Mouse (Mus musculus) kidney, postnatal 0 days (tissue): ENCODE results near the gene Prr29. TPM values are rescaled to one million over a fixed set of nuclear protein-coding genes. Genes with fewer than 3 reads are reported as not detected.

Source experiments
- ATAC-seq: fragments of 200-750 bp; cut with Nextera tagmentation; replicated peaks from 2 replicates; pipeline ENCODE4 v1.8.0; 2017; ENCODE audit warnings: low read depth, moderate number of reproducible peaks, moderate TSS enrichment, moderate library complexity; ENCODE audit not compliant: low FRiP score
- DNase-seq: peaks from one replicate; pipeline ENCODE4 v3.0.0-alpha.2; 2016; ENCODE audit warnings: low spot score
- H3K27ac ChIP-seq: fragments of 300-500 bp; sonication (generic); 2 replicates; pipeline ENCODE4 v1.5.1; 2014; ENCODE audit warnings: mild to moderate bottlenecking
- H3K27me3 ChIP-seq: fragments of 300-500 bp; sonication (generic); 2 replicates; pipeline ENCODE4 v1.6.1; 2014; ENCODE audit warnings: low read length, mixed read lengths; ENCODE audit not compliant: insufficient read depth
- H3K36me3 ChIP-seq: fragments of 300-500 bp; sonication (generic); 2 replicates; pipeline ENCODE4 v1.6.1; 2014; ENCODE audit warnings: low read length, mixed read lengths; ENCODE audit not compliant: insufficient read depth
- H3K4me1 ChIP-seq: fragments of 300-500 bp; sonication (generic); replicated peaks from 2 replicates; pipeline ENCODE4 v1.6.1; 2014; ENCODE audit warnings: antibody characterized with exemption, low read length, mixed read lengths; ENCODE audit not compliant: insufficient read depth
- H3K4me2 ChIP-seq: fragments of 300-500 bp; sonication (generic); 2 replicates; pipeline ENCODE4 v1.6.1; 2014; ENCODE audit warnings: mild to moderate bottlenecking, low read length, moderate library complexity, mixed read lengths
- H3K4me3 ChIP-seq: fragments of 300-500 bp; sonication (generic); replicated peaks from 2 replicates; pipeline ENCODE4 v1.5.1; 2014; ENCODE audit warnings: low read depth, low read length
- H3K9ac ChIP-seq: fragments of 300-500 bp; sonication (generic); 2 replicates; pipeline ENCODE4 v1.6.1; 2014; ENCODE audit warnings: low read depth, low read length
- H3K9me3 ChIP-seq: fragments of 300-500 bp; sonication (generic); replicated peaks from 2 replicates; pipeline ENCODE4 v1.6.1; 2016; ENCODE audit warnings: low read length, inconsistent platforms, mixed read lengths
- CTCF ChIP-seq: IDR thresholded peaks from 2 replicates; pipeline ENCODE4 v1.5.1; 2016; ENCODE audit warnings: antibody characterized with exemption, low read depth, mild to moderate bottlenecking, moderate library complexity
- WGBS: fragments of 180-500 bp; shearing (Covaris S2); extraction: QIAGEN DNeasy Blood & Tissue Kit; methylation state at CpG from one replicate; pipeline ENCODE4 v1.1.7; 2014; 5-methylcytosine and 5-hydroxymethylcytosine counted together
- polyA plus RNA-seq: library from polyadenylated mRNA; unstranded; fragments of >200 nt; fragmentation: Nextera tagmentation; extraction: Ambion mirVana; gene quantifications from 2 replicates; pipeline ENCODE4 v1.2.1, GENCODE M21; 2015

The Prr29 gene
- polyA plus RNA-seq, 1 experiment from 2014 or later = 0.24 TPM

- Histone ChIP-seq H3K4me1 (no peaks in the 10 kb centered on the region), H3K9me3 (no peaks in the 10 kb centered on the region), H3K27ac (peak overlapping the region; percentile 83), H3K27me3 (no peaks in the 10 kb centered on the region), H3K36me3 (no peaks in the 10 kb centered on the region), H3K4me3 (no peak overlapping the region), H3K4me2 (no peak overlapping the region), H3K9ac (no peak overlapping the region)
- no peak for TF ChIP-seq CTCF
- WGBS = 71% methylated on average over 6 of the region's 6 CpGs
- no peak for ATAC-seq
- no peak for DNase-seq
These were observed 17.9 kb downstream of the Prr29 start for GRCm38 (mm10) chr11:106383051-106383790.

- WGBS = 90% methylated on average over 3 of the region's 3 CpGs
- Histone ChIP-seq H3K4me2 (no peak overlapping the region), H3K4me3 (no peak overlapping the region), H3K9me3 (no peaks in the 10 kb centered on the region), H3K4me1 (peaks cover 9% of the 10 kb centered on the region), H3K36me3 (no peaks in the 10 kb centered on the region), H3K27ac (no peak overlapping the region), H3K27me3 (no peaks in the 10 kb centered on the region), H3K9ac (no peak overlapping the region)
- no peak for DNase-seq
- no peak for TF ChIP-seq CTCF
- ATAC-seq = no peak
These were observed 21.1 kb downstream of the Prr29 start for GRCm38 (mm10) chr11:106386409-106386808.

DNA sequence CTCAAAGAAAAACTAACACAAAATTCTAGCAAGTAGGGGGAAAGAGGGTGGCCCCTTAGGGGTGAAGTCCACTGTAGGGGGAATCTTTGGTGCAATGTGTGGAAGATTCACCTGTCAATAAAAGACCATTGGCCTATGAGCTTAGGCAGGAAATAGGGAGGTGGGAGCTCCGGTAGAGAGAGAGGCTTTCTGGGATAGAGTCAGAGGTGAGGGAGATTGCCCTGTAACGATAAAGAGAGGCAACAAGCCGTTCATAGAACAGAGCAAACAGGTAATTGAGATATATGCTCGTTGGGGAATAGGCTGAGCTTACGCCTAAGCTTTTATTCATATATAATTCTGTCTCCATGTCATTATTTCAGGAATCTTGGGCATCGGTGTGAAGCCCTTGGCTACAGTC lies 21.7 kb downstream of the Prr29 start:
- Histone ChIP-seq H3K27ac (no peak overlapping the region), H3K36me3 (no peaks in the 10 kb centered on the region), H3K9ac (no peak overlapping the region), H3K4me3 (no peak overlapping the region), H3K4me1 (peaks cover 9% of the 10 kb centered on the region), H3K4me2 (no peak overlapping the region), H3K27me3 (no peaks in the 10 kb centered on the region), H3K9me3 (no peaks in the 10 kb centered on the region)
- DNase-seq = no peak
- 72% methylated on average over 6 of the region's 6 CpGs for WGBS
- ATAC-seq = no peak
- no peak for TF ChIP-seq CTCF

DNA sequence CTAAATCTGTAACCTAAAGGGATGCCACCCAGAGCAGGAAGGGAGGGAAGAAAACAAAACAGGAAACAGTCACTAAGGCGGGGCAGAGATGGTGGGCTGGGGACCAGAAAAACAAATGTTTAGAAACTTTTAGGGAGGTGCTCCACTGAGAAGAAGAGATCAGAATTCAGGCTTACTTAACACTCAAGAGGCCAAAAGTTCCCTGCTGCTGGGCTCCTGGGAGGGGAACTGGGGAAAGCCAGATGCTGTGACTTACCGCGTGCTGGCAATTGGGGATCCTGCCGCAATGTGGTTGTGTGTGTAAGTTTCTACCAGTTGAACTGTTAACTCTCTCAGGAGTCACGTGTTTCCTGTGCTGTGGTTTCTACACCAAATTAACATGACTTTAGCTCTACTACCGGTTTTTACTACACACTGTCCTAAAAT lies 22.5 kb downstream of the Prr29 start, which contains the start of gene Icam2:
Icam2 (minus strand) TSS at position 285 of the 426 bp plus-strand sequence.
- H3K9ac ChIP-seq = no peak within 1 kb of the TSS
- no peaks in the 10 kb centered on the region for H3K9me3 ChIP-seq
- peak within 1 kb of the TSS; percentile 10; the same call in 1 of the 2 replicates for H3K27ac ChIP-seq
- no peaks in the 10 kb centered on the region for H3K27me3 ChIP-seq
- H3K4me2 ChIP-seq = no peak within 1 kb of the TSS
- DNase-seq = peak; percentile 16
- H3K36me3 ChIP-seq = no peaks in the 10 kb centered on the region
- WGBS = 68% methylated on average over 6 of the region's 6 CpGs
- no peak for ATAC-seq
- peaks cover 9% of the 10 kb centered on the region for H3K4me1 ChIP-seq
- no peak within 1 kb of the TSS for H3K4me3 ChIP-seq
- no peak for TF ChIP-seq CTCF

- no peaks in the 10 kb centered on the region for H3K27me3 ChIP-seq
- H3K27ac ChIP-seq = peak overlapping the region; percentile 31; the same call in 1 of the 2 replicates
- no peak for TF ChIP-seq CTCF
- no peaks in the 10 kb centered on the region for H3K36me3 ChIP-seq
- no peaks in the 10 kb centered on the region for H3K9me3 ChIP-seq
- no peak overlapping the region for H3K9ac ChIP-seq
- peaks cover 9% of the 10 kb centered on the region for H3K4me1 ChIP-seq
- 9% methylated on average over 3 of the region's 3 CpGs for WGBS
- H3K4me2 ChIP-seq = no peak overlapping the region
- no peak overlapping the region for H3K4me3 ChIP-seq
- ATAC-seq = no peak
- DNase-seq = peak; percentile 71
These were observed 24.3 kb downstream of the Prr29 start for GRCm38 (mm10) chr11:106389611-106390010.

GRCm38 (mm10) chr11:106390757-106391156 lies 25.5 kb downstream of the Prr29 start:
- H3K4me3 ChIP-seq = no peak overlapping the region
- TF ChIP-seq CTCF = no peak
- no peaks in the 10 kb centered on the region for H3K36me3 ChIP-seq
- ATAC-seq = no peak
- H3K4me1 ChIP-seq = peaks cover 9% of the 10 kb centered on the region
- no peak overlapping the region for H3K9ac ChIP-seq
- DNase-seq = peak; percentile 15
- peak overlapping the region; percentile 5; the same call in 1 of the 2 replicates for H3K27ac ChIP-seq
- no peak overlapping the region for H3K4me2 ChIP-seq
- H3K9me3 ChIP-seq = no peaks in the 10 kb centered on the region
- 25% methylated on average over 3 of the region's 3 CpGs for WGBS
- H3K27me3 ChIP-seq = no peaks in the 10 kb centered on the region
